ENCODE assay signal across 8 mouse cellular contexts in genomic region chr10:127042468-127043115, GRCm38 (mm10). TPM values are rescaled to one million over a fixed set of nuclear protein-coding genes. Genes with fewer than 3 reads are reported as not detected.
DNase-seq lines count a peak whose midpoint lies in the region; ATAC-seq and TF ChIP-seq lines count a peak whose summit lies in the region.

No protein-coding gene starts in this region.

- TF ChIP-seq CTCF in bone marrow, adult 2 months (IDR thresholded peaks at IDR 0.05; ENCODE audit: control insufficient read depth, insufficient read depth, low read length) = no peak

- H3K4me2 ChIP-seq in kidney, embryonic 16.5 days (replicated peaks; ENCODE audit: low read depth, low read length) = peak overlapping the region; percentile 99
- peak overlapping the region; percentile 98 for H3K4me2 ChIP-seq in hindbrain, embryonic 16.5 days (ENCODE audit: low read length)
- peak overlapping the region; percentile 97 for H3K4me2 ChIP-seq in midbrain, embryonic 16.5 days (ENCODE audit: low read length)

- H3K9me3 ChIP-seq in kidney, embryonic 16.5 days (ENCODE audit: low read length) = no peaks in the 10 kb centered on the region
- no peaks in the 10 kb centered on the region for H3K9me3 ChIP-seq in hindbrain, embryonic 16.5 days (ENCODE audit: control insufficient read depth, low read length)
- H3K9me3 ChIP-seq in midbrain, embryonic 16.5 days (replicated peaks; ENCODE audit: control insufficient read depth, low read length, poor library complexity, severe bottlenecking) = no peaks in the 10 kb centered on the region

- peak overlapping the region; percentile 56 for H3K27ac ChIP-seq in kidney, embryonic 16.5 days (ENCODE audit: low read length)
- H3K27ac ChIP-seq in bone marrow, adult 2 months (ENCODE audit: control insufficient read depth, insufficient read depth, low read depth, low read length, poor library complexity) = no peak overlapping the region
- no peak overlapping the region for H3K27ac ChIP-seq in hindbrain, embryonic 16.5 days (ENCODE audit: low read depth, low read length)
- no peak overlapping the region for H3K27ac ChIP-seq in midbrain, embryonic 16.5 days (ENCODE audit: low read length)

- H3K9ac ChIP-seq in kidney, embryonic 16.5 days (replicated peaks; ENCODE audit: low read length) = peak overlapping the region; percentile 73
- H3K9ac ChIP-seq in hindbrain, embryonic 16.5 days (ENCODE audit: low read depth, low read length) = peak overlapping the region; percentile 70
- H3K9ac ChIP-seq in midbrain, embryonic 16.5 days (ENCODE audit: low read depth, low read length) = peak overlapping the region; percentile 79

- ATAC-seq in kidney, embryonic 16.5 days (ENCODE audit: low FRiP score, low TSS enrichment) = no peak
- no peak for ATAC-seq in hindbrain, embryonic 16.5 days
- no peak for ATAC-seq in midbrain, embryonic 16.5 days

- peaks cover 5% of the 10 kb centered on the region for H3K27me3 ChIP-seq in kidney, embryonic 16.5 days (ENCODE audit: insufficient read depth, low read length)
- H3K27me3 ChIP-seq in hindbrain, embryonic 16.5 days (replicated peaks; ENCODE audit: control insufficient read depth, insufficient read depth, low read length) = peaks cover 7% of the 10 kb centered on the region
- peaks cover 6% of the 10 kb centered on the region for H3K27me3 ChIP-seq in midbrain, embryonic 16.5 days (ENCODE audit: control insufficient read depth, insufficient read depth, low read depth, low read length)

- peaks cover 11% of the 10 kb centered on the region for H3K4me1 ChIP-seq in kidney, embryonic 16.5 days (ENCODE audit: insufficient read depth, low read length)
- peaks cover 1% of the 10 kb centered on the region; the same call in 1 of the 2 replicates for H3K4me1 ChIP-seq in bone marrow, adult 2 months (ENCODE audit: control insufficient read depth, insufficient read depth, low read length)
- H3K4me1 ChIP-seq in hindbrain, embryonic 16.5 days (ENCODE audit: control insufficient read depth, insufficient read depth, low read depth, low read length) = peaks cover 13% of the 10 kb centered on the region
- peaks cover 12% of the 10 kb centered on the region for H3K4me1 ChIP-seq in midbrain, embryonic 16.5 days (ENCODE audit: control insufficient read depth, insufficient read depth, low read length)

- peak overlapping the region; percentile 79 for H3K4me3 ChIP-seq in kidney, embryonic 16.5 days (ENCODE audit: low read length)
- peak overlapping the region; percentile 82 for H3K4me3 ChIP-seq in bone marrow, adult 2 months (replicated peaks; ENCODE audit: control insufficient read depth, low read depth, low read length)
- peak overlapping the region; percentile 96 for H3K4me3 ChIP-seq in hindbrain, embryonic 16.5 days (ENCODE audit: low read length)
- peak overlapping the region; percentile 91 for H3K4me3 ChIP-seq in midbrain, embryonic 16.5 days (ENCODE audit: low read depth, low read length)

- no peak for DNase-seq in kidney, adult 18-20 months
- no peak for DNase-seq in urinary bladder, postnatal 4 days (ENCODE audit: low spot score in 2 of 2)
- no peak for DNase-seq in layer of hippocampus, postnatal 10 days (ENCODE audit: low spot score in 2 of 2)
- DNase-seq in cerebellum, adult 8-10 months = no peak

- 18% methylated on average over 5 of the region's 5 CpGs for WGBS in kidney, embryonic 16.5 days
- WGBS in bone marrow, adult 2 months = 14% methylated on average over 5 of the region's 5 CpGs
- WGBS in hindbrain, embryonic 16.5 days = 21% methylated on average over 5 of the region's 5 CpGs
- 18% methylated on average over 5 of the region's 5 CpGs for WGBS in midbrain, embryonic 16.5 days

- TF ChIP-seq POLR2A in bone marrow, adult 2 months (IDR thresholded peaks at IDR 0.05; ENCODE audit: borderline replicate concordance, control insufficient read depth, low read depth, low read length) = no peak

- H3K36me3 ChIP-seq in kidney, embryonic 16.5 days (ENCODE audit: insufficient read depth, low read length) = peaks cover 12% of the 10 kb centered on the region
- 0 out of 2 replicates have a peak, but pooled peaks cover 4% of the 10 kb centered on the region for H3K36me3 ChIP-seq in hindbrain, embryonic 16.5 days (ENCODE audit: control insufficient read depth, insufficient read depth, low read length)
- no peaks in the 10 kb centered on the region for H3K36me3 ChIP-seq in midbrain, embryonic 16.5 days (ENCODE audit: control insufficient read depth, insufficient read depth, low read length)

RNA-seq across cellular contexts. Expression of gene Eef1akmt3, which starts 1.3 kb away (rescaled TPM):
- 0.76 and 0.94 TPM in 2 replicates for polyA plus RNA-seq in kidney, embryonic 16.5 days (2015; fragmentation: Nextera tagmentation; extraction: Ambion mirVana)
- polyA plus RNA-seq in bone marrow, adult 2 months (2011; ENCODE audit: insufficient read depth, insufficient read length, low replicate concordance, missing spikeins) = 1.1 TPM in 1 of 2 replicates, not detected in the other
- polyA plus RNA-seq in hindbrain, embryonic 16.5 days (2015; fragmentation: Nextera tagmentation; extraction: Ambion mirVana) = 0.23 and 0.31 TPM in 2 replicates
- 0.21 and 0.22 TPM in 2 replicates for polyA plus RNA-seq in midbrain, embryonic 16.5 days (2015; fragmentation: Nextera tagmentation; extraction: Ambion mirVana)
- total RNA-seq in layer of hippocampus, postnatal 10 days (2021) = under 1 TPM; 0.27 to 0.34 TPM

RNA-seq across cellular contexts. Expression of gene Mettl1, which starts 1.4 kb away (rescaled TPM):
- polyA plus RNA-seq in kidney, embryonic 16.5 days (2015; fragmentation: Nextera tagmentation; extraction: Ambion mirVana) = 52.8 and 58.2 TPM in 2 replicates
- polyA plus RNA-seq in bone marrow, adult 2 months (2011; ENCODE audit: insufficient read depth, insufficient read length, low replicate concordance, missing spikeins) = 10.0 and 14.6 TPM in 2 replicates
- 23.2 and 24.2 TPM in 2 replicates for polyA plus RNA-seq in hindbrain, embryonic 16.5 days (2015; fragmentation: Nextera tagmentation; extraction: Ambion mirVana)
- 20.1 TPM in 2 replicates for polyA plus RNA-seq in midbrain, embryonic 16.5 days (2015; fragmentation: Nextera tagmentation; extraction: Ambion mirVana)
- 10 to 100 TPM; 12.6 to 14.0 TPM for total RNA-seq in layer of hippocampus, postnatal 10 days (2021)

RNA-seq across cellular contexts. Expression of gene Cyp27b1, which starts 5.5 kb away (rescaled TPM):
- 32.6 and 53.8 TPM in 2 replicates for polyA plus RNA-seq in kidney, embryonic 16.5 days (2015; fragmentation: Nextera tagmentation; extraction: Ambion mirVana)
- polyA plus RNA-seq in bone marrow, adult 2 months (2011; ENCODE audit: insufficient read depth, insufficient read length, low replicate concordance, missing spikeins) = not detected in 2 replicates
- polyA plus RNA-seq in hindbrain, embryonic 16.5 days (2015; fragmentation: Nextera tagmentation; extraction: Ambion mirVana) = 0.12 and 0.18 TPM in 2 replicates
- 0.08 and 0.14 TPM in 2 replicates for polyA plus RNA-seq in midbrain, embryonic 16.5 days (2015; fragmentation: Nextera tagmentation; extraction: Ambion mirVana)
- under 1 TPM; 0.45 to 0.75 TPM for total RNA-seq in layer of hippocampus, postnatal 10 days (2021)

RNA-seq across cellular contexts. Expression of gene Tsfm, which starts 12.0 kb away (rescaled TPM):
- 102 and 103 TPM in 2 replicates for polyA plus RNA-seq in kidney, embryonic 16.5 days (2015; fragmentation: Nextera tagmentation; extraction: Ambion mirVana)
- polyA plus RNA-seq in bone marrow, adult 2 months (2011; ENCODE audit: insufficient read depth, insufficient read length, low replicate concordance, missing spikeins) = 9.7 and 23.6 TPM in 2 replicates
- 63.7 and 67.7 TPM in 2 replicates for polyA plus RNA-seq in hindbrain, embryonic 16.5 days (2015; fragmentation: Nextera tagmentation; extraction: Ambion mirVana)
- 61.4 and 67.7 TPM in 2 replicates for polyA plus RNA-seq in midbrain, embryonic 16.5 days (2015; fragmentation: Nextera tagmentation; extraction: Ambion mirVana)
- 10 to 100 TPM; 31.4 to 36.3 TPM for total RNA-seq in layer of hippocampus, postnatal 10 days (2021)

RNA-seq across cellular contexts. Expression of gene March9, which starts 17.4 kb away (rescaled TPM):
- polyA plus RNA-seq in kidney, embryonic 16.5 days (2015; fragmentation: Nextera tagmentation; extraction: Ambion mirVana) = 1.2 and 1.4 TPM in 2 replicates
- polyA plus RNA-seq in bone marrow, adult 2 months (2011; ENCODE audit: insufficient read depth, insufficient read length, low replicate concordance, missing spikeins) = 1.6 TPM in 1 of 2 replicates, not detected in the other
- polyA plus RNA-seq in hindbrain, embryonic 16.5 days (2015; fragmentation: Nextera tagmentation; extraction: Ambion mirVana) = 5.2 and 6.0 TPM in 2 replicates
- 5.6 and 6.3 TPM in 2 replicates for polyA plus RNA-seq in midbrain, embryonic 16.5 days (2015; fragmentation: Nextera tagmentation; extraction: Ambion mirVana)
- total RNA-seq in layer of hippocampus, postnatal 10 days (2021) = 10 to 100 TPM; 48.6 to 48.9 TPM

Comparison
In these comparisons a context has a peak if more than half of its experiments do, and no peak if none do; other contexts are left out.
1. RNA of gene Cyp27b1, which starts 5.5 kb away (polyA plus RNA-seq): 32.6 to 53.8 TPM in kidney, embryonic 16.5 days; not detected in bone marrow, adult 2 months, 0.12 to 0.18 TPM in hindbrain, embryonic 16.5 days and 0.08 to 0.14 TPM in midbrain, embryonic 16.5 days; every median in the first group is over 10 times any median in the second.
2. Peak in every context shown above with its lines, with median percentiles within 50 percentile points of each other: H3K4me2 ChIP-seq, H3K4me3 ChIP-seq and H3K9ac ChIP-seq.